Mouse (Mus musculus): ENCODE data around the gene Gorasp2. TPM values are rescaled to one million over a fixed set of nuclear protein-coding genes. Genes with fewer than 3 reads are reported as not detected.

Gene Gorasp2
- polyA plus RNA-seq, 1 experiment from 2014 or later = 169 TPM

DNA sequence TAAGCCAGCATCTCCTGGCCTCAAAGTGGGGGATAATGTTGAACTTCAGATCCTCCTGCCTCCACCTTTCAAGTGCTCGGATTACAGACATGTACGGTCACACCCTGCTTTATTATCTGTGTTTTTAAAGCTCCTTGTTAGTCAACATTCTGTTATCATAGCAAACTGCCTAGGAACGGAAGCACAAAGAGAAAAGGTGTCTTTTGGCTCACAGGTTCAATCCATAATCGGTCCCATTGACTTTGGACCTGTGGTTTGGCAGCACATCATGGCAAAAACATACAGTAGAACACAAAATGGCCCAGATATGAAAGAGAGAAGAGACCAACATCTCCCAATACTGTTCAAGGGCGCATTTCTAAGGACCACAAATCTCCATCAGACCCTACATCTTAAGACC lies 13.1 kb upstream of the Gorasp2 start:
- Histone ChIP-seq H3K27ac (ENCODE audit: low read length) (no peak overlapping the region), H3K4me2 (ENCODE audit: low read depth, low read length) (no peak overlapping the region), H3K9ac (ENCODE audit: low read length) (no peak overlapping the region), H3K27me3 (ENCODE audit: control insufficient read depth, insufficient read depth, low read depth, low read length) (no peaks in the 10 kb centered on the region), H3K4me3 (ENCODE audit: low read length) (no peak overlapping the region), H3K4me1 (replicated peaks; ENCODE audit: control insufficient read depth, insufficient read depth, low read length) (no peaks in the 10 kb centered on the region), H3K9me3 (ENCODE audit: control insufficient read depth, low read length) (no peaks in the 10 kb centered on the region), H3K36me3 (ENCODE audit: control insufficient read depth, insufficient read depth, low read length) (no peaks in the 10 kb centered on the region)
- WGBS = 73% methylated on average over 5 of the region's 5 CpGs
- ATAC-seq (ENCODE audit: low read depth) = no peak

GRCm38 (mm10) chr2:70649471-70649870 lies 11.9 kb upstream of the Gorasp2 start:
- H3K4me2 ChIP-seq (ENCODE audit: low read depth, low read length) = no peak overlapping the region
- no peak for ATAC-seq (ENCODE audit: low read depth)
- no peaks in the 10 kb centered on the region for H3K27me3 ChIP-seq (ENCODE audit: control insufficient read depth, insufficient read depth, low read depth, low read length)
- no peaks in the 10 kb centered on the region for H3K9me3 ChIP-seq (ENCODE audit: control insufficient read depth, low read length)
- no peaks in the 10 kb centered on the region for H3K36me3 ChIP-seq (ENCODE audit: control insufficient read depth, insufficient read depth, low read length)
- no peak overlapping the region for H3K27ac ChIP-seq (ENCODE audit: low read length)
- H3K4me3 ChIP-seq (ENCODE audit: low read length) = no peak overlapping the region
- no peaks in the 10 kb centered on the region for H3K4me1 ChIP-seq (replicated peaks; ENCODE audit: control insufficient read depth, insufficient read depth, low read length)
- WGBS = 92% methylated on average over 4 of the region's 4 CpGs
- H3K9ac ChIP-seq (ENCODE audit: low read length) = no peak overlapping the region

DNA sequence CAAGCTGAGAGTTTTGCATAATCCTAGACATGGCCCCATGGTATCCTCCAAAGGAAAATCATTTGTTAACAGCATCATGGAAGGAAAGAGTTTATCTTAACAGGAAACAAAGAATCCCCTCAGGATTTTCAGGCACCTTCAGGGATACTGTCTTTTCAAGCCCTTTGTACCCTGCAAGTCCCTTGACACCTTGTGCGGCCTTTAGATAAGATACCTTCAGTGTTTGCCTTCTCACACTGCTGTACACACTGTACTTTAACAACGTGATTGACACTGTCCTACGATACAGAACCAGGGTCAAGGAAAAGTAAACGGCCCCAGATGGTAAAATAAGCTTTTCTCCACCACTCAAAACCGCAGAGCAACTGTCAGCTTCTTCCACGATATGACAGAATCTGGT lies 9.6 kb upstream of the Gorasp2 start:
- 19% methylated on average over 6 of the region's 6 CpGs for WGBS

DNA sequence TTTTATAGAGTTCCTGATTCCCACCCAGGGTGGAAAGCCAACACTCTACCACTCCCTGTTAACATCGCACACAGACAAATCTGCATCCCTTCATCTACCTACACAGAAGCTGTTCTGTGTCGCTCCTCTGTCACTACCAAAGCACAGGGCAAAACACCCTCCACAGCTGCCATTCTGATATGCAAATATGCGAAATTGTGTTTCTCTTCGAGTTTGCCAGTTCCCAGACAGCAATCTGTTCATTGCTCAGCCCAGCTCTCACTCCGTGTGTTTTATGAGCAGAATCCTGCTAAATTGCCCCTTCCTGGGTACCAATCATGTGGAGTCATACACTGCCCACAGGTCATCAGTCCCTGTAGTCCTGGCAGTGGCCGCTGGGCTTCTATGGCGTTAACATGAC lies 4.3 kb upstream of the Gorasp2 start:
- no peak overlapping the region for H3K27ac ChIP-seq (ENCODE audit: low read length)
- H3K4me2 ChIP-seq (ENCODE audit: low read depth, low read length) = no peak overlapping the region
- H3K4me1 ChIP-seq (replicated peaks; ENCODE audit: control insufficient read depth, insufficient read depth, low read length) = peaks cover 3% of the 10 kb centered on the region; the same call in 1 of the 2 replicates
- H3K36me3 ChIP-seq (ENCODE audit: control insufficient read depth, insufficient read depth, low read length) = no peaks in the 10 kb centered on the region
- WGBS = 65% methylated on average over 7 of the region's 7 CpGs
- ATAC-seq (ENCODE audit: low read depth) = no peak
- no peak overlapping the region for H3K4me3 ChIP-seq (ENCODE audit: low read length)
- H3K27me3 ChIP-seq (ENCODE audit: control insufficient read depth, insufficient read depth, low read depth, low read length) = no peaks in the 10 kb centered on the region
- no peaks in the 10 kb centered on the region for H3K9me3 ChIP-seq (ENCODE audit: control insufficient read depth, low read length)
- no peak overlapping the region for H3K9ac ChIP-seq (ENCODE audit: low read length)

More for the DNA sequence above, 9.6 kb upstream of the Gorasp2 start:
- Histone ChIP-seq H3K4me1 (replicated peaks; ENCODE audit: control insufficient read depth, insufficient read depth, low read length) (no peaks in the 10 kb centered on the region), H3K9ac (ENCODE audit: low read length) (no peak overlapping the region), H3K4me3 (ENCODE audit: low read length) (no peak overlapping the region), H3K9me3 (ENCODE audit: control insufficient read depth, low read length) (no peaks in the 10 kb centered on the region), H3K27me3 (ENCODE audit: control insufficient read depth, insufficient read depth, low read depth, low read length) (no peaks in the 10 kb centered on the region), H3K27ac (ENCODE audit: low read length) (no peak overlapping the region), H3K4me2 (ENCODE audit: low read depth, low read length) (no peak overlapping the region), H3K36me3 (ENCODE audit: control insufficient read depth, insufficient read depth, low read length) (no peaks in the 10 kb centered on the region)
- no peak for ATAC-seq (ENCODE audit: low read depth)

DNA sequence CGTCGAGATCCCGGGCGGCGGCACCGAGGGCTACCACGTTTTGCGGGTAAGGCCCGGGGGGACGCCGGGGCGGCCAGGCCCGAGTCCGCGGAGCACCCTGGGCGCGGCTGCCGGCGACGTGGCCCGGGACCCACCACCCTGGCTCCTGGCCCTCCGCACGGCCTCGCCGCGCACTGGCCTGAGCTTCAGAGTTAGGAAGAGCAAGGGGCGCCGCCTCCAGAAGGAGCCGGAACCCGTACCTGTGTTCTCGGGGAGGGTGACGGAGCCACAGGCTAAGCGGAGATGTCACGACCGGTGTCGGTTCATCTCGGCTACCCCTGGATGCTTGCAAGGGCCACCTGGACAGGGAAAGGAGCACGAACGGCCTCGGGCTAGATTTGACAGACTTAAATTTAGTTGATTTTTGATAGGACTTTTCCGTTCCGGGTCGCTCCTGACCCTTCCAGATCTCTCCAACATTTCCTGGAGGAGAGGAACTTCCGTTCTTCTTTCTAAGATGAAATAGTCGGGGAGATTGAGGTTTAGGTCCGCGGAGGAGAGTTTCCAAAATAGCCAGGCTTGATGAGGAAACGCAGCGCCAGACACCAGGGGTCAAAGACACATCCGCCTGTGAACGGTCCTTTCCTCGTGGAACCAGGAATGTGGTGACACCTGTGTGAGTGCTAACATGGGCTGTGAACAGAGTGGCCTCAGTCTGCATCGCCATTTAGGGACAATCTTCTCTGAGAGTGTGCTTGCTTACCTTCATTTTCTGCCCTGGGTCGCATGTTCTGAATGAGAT lies 529 bp downstream of the Gorasp2 start, which contains the start of gene Gm26558:
TSS of gene Gm26558 (minus strand) at position 394 of the 781 bp plus-strand sequence.
- Histone ChIP-seq H3K9me3 (ENCODE audit: control insufficient read depth, low read length) (no peaks in the 10 kb centered on the region), H3K27ac (ENCODE audit: low read length) (peak within 1 kb of the TSS; percentile 93), H3K4me2 (ENCODE audit: low read depth, low read length) (peak within 1 kb of the TSS; percentile 81), H3K27me3 (ENCODE audit: control insufficient read depth, insufficient read depth, low read depth, low read length) (no peaks in the 10 kb centered on the region), H3K36me3 (ENCODE audit: control insufficient read depth, insufficient read depth, low read length) (peaks cover 5% of the 10 kb centered on the region; the same call in 1 of the 2 replicates), H3K4me1 (replicated peaks; ENCODE audit: control insufficient read depth, insufficient read depth, low read length) (peaks cover 15% of the 10 kb centered on the region), H3K9ac (ENCODE audit: low read length) (peak within 1 kb of the TSS; percentile 99), H3K4me3 (ENCODE audit: low read length) (peak within 1 kb of the TSS; percentile 99)
- ATAC-seq (ENCODE audit: low read depth) = peak; percentile 78
- WGBS = under 1% methylated on average over 41 of the region's 54 CpGs

DNA sequence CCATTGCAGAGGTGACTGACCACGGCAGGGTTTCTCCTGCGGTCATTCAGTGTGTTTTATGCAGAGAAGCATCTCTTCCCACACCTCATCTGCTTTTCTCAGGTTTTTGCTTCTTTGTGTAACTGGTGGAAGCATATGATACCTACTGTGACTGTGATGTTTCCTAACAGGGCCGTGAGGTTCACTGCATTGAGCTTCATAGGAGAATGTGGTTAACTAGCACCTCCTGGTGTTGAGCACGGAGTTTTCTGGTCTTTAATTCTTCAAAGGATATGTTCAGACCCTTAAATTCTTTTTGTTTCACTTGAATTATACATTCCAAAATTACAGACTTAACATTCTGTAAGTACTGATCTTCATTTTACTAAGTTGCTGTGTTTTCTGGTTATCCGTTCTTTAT lies 2.4 kb downstream of the Gorasp2 start:
- peaks cover 15% of the 10 kb centered on the region for H3K4me1 ChIP-seq (replicated peaks; ENCODE audit: control insufficient read depth, insufficient read depth, low read length)
- H3K4me2 ChIP-seq (ENCODE audit: low read depth, low read length) = no peak overlapping the region
- H3K9ac ChIP-seq (ENCODE audit: low read length) = no peak overlapping the region
- 72% methylated on average over 5 of the region's 5 CpGs for WGBS
- no peak for ATAC-seq (ENCODE audit: low read depth)
- no peak overlapping the region for H3K27ac ChIP-seq (ENCODE audit: low read length)
- peaks cover 5% of the 10 kb centered on the region; the same call in 1 of the 2 replicates for H3K36me3 ChIP-seq (ENCODE audit: control insufficient read depth, insufficient read depth, low read length)
- no peaks in the 10 kb centered on the region for H3K27me3 ChIP-seq (ENCODE audit: control insufficient read depth, insufficient read depth, low read depth, low read length)
- no peak overlapping the region for H3K4me3 ChIP-seq (ENCODE audit: low read length)
- H3K9me3 ChIP-seq (ENCODE audit: control insufficient read depth, low read length) = no peaks in the 10 kb centered on the region

DNA sequence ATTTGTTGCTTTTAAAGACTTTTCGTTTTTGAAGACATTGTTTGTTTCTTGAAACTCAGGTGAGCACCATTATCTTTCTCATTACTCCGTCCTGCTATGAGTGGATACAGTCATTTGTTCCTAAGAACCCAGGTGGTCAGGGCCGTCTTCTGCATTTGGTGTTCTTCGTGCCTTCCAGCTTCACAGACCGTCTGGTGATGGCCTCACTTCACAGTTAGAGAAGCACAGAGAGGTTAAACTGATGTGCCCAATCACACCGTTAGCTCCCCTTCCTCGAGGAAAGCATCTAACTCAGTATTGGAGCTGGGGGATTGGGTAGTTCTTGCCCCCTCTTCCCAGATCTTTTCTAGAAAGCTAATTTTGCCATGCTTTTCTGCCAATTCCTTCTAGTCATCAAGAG lies 5.6 kb downstream of the Gorasp2 start:
- Histone ChIP-seq H3K4me2 (ENCODE audit: low read depth, low read length) (no peak overlapping the region), H3K4me1 (replicated peaks; ENCODE audit: control insufficient read depth, insufficient read depth, low read length) (peaks cover 11% of the 10 kb centered on the region), H3K9me3 (ENCODE audit: control insufficient read depth, low read length) (no peaks in the 10 kb centered on the region), H3K27ac (ENCODE audit: low read length) (no peak overlapping the region), H3K4me3 (ENCODE audit: low read length) (no peak overlapping the region), H3K9ac (ENCODE audit: low read length) (no peak overlapping the region), H3K36me3 (ENCODE audit: control insufficient read depth, insufficient read depth, low read length) (peaks cover 5% of the 10 kb centered on the region; the same call in 1 of the 2 replicates), H3K27me3 (ENCODE audit: control insufficient read depth, insufficient read depth, low read depth, low read length) (no peaks in the 10 kb centered on the region)
- ATAC-seq (ENCODE audit: low read depth) = no peak
- 82% methylated on average over 7 of the region's 7 CpGs for WGBS

GRCm38 (mm10) chr2:70669241-70669640 lies 7.9 kb downstream of the Gorasp2 start:
- no peaks in the 10 kb centered on the region for H3K4me1 ChIP-seq (replicated peaks; ENCODE audit: control insufficient read depth, insufficient read depth, low read length)
- H3K4me3 ChIP-seq (ENCODE audit: low read length) = no peak overlapping the region
- H3K9me3 ChIP-seq (ENCODE audit: control insufficient read depth, low read length) = no peaks in the 10 kb centered on the region
- H3K27ac ChIP-seq (ENCODE audit: low read length) = no peak overlapping the region
- H3K4me2 ChIP-seq (ENCODE audit: low read depth, low read length) = no peak overlapping the region
- H3K27me3 ChIP-seq (ENCODE audit: control insufficient read depth, insufficient read depth, low read depth, low read length) = no peaks in the 10 kb centered on the region
- H3K9ac ChIP-seq (ENCODE audit: low read length) = no peak overlapping the region
- H3K36me3 ChIP-seq (ENCODE audit: control insufficient read depth, insufficient read depth, low read length) = peaks cover 5% of the 10 kb centered on the region; the same call in 1 of the 2 replicates
- WGBS = 76% methylated on average over 2 of the region's 2 CpGs
- no peak for ATAC-seq (ENCODE audit: low read depth)

GRCm38 (mm10) chr2:70669896-70670295 lies 8.5 kb downstream of the Gorasp2 start:
- WGBS = 49% methylated on average over 2 of the region's 2 CpGs

More at GRCm38 (mm10) chr2:70669896-70670295, 8.5 kb downstream of the Gorasp2 start:
- ATAC-seq (ENCODE audit: low read depth) = no peak
- Histone ChIP-seq H3K9ac (ENCODE audit: low read length) (no peak overlapping the region), H3K27ac (ENCODE audit: low read length) (no peak overlapping the region), H3K27me3 (ENCODE audit: control insufficient read depth, insufficient read depth, low read depth, low read length) (no peaks in the 10 kb centered on the region), H3K4me2 (ENCODE audit: low read depth, low read length) (no peak overlapping the region), H3K9me3 (ENCODE audit: control insufficient read depth, low read length) (no peaks in the 10 kb centered on the region), H3K4me1 (replicated peaks; ENCODE audit: control insufficient read depth, insufficient read depth, low read length) (no peaks in the 10 kb centered on the region), H3K4me3 (ENCODE audit: low read length) (no peak overlapping the region), H3K36me3 (ENCODE audit: control insufficient read depth, insufficient read depth, low read length) (peaks cover 5% of the 10 kb centered on the region; the same call in 1 of the 2 replicates)
